Mouse (Mus musculus) urinary bladder, postnatal 36 days (tissue): ENCODE measurements at regions not wholly inside any gene's neighbourhood (a gene's known extent, or its start where the extent isn't known, plus 50 kb on each side); places are given as distances from the start of the nearest gene placed in this dataset.
A peak's percentile ranks its signal among the peaks of the same experiment; 100 is the strongest.

Source experiments
- DNase-seq, 2 experiments: peaks; one replicate each; pipeline ENCODE4 v3.0.0; 2022; ENCODE audit warnings: low spot score in 2 of 2, mixed read lengths in 1 of 2

GRCm38 (mm10) chr5:33548800-33549199 is 80.6 kb downstream of the Fam53a start:
- no peak for DNase-seq

- DNase-seq = peak; percentile 7 to 10
Measured at GRCm38 (mm10) chr5:33543372-33543771, 86.1 kb downstream of the Fam53a start.

DNA sequence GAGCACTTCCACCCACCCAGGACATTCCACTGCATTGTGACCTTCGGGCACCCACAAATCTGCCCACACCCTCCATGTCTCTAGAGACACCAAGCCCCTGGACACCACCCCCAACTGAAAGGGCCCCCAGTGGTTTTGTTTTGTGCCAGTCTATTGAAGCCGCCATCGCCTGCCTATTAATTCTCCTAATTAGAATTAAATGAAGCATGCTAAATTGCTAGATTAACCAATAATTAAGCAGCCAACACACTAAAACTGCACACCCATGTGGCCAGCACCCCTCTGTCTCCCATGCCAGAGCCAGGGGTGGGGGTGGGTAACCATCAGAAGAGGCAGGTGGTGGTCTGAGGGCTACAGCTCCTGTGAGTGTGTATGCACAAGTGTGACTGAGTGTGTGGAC is 86.8 kb downstream of the Fam53a start:
- DNase-seq = no peak

GRCm38 (mm10) chr5:33542000-33542554 is 87.4 kb downstream of the Fam53a start:
- no peak for DNase-seq

GRCm38 (mm10) chr5:33540259-33540658 is 89.2 kb downstream of the Fam53a start:
- no peak for DNase-seq

GRCm38 (mm10) chr5:33537429-33537828 is 92.0 kb downstream of the Fam53a start:
- no peak for DNase-seq

DNA sequence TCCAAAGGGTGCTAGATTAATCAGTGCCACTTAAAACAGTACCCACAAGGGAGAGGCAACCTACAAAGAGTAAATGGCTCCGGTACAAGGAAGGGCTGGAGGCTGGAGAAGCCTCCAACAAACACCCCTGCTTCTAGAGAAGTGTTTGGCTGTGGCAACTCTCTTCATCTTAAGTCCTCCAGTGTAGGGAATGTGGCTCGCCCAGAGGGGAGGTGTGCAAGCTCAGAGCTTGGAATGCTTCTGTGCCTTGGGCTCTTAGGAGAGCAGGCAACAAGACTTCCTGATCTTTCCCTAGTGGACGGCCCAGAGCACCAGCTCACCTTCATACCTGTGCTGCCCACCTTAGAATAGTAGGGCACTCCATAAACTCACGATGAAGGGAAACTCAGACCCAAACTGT is 92.4 kb downstream of the Fam53a start:
- no peak for DNase-seq

DNA sequence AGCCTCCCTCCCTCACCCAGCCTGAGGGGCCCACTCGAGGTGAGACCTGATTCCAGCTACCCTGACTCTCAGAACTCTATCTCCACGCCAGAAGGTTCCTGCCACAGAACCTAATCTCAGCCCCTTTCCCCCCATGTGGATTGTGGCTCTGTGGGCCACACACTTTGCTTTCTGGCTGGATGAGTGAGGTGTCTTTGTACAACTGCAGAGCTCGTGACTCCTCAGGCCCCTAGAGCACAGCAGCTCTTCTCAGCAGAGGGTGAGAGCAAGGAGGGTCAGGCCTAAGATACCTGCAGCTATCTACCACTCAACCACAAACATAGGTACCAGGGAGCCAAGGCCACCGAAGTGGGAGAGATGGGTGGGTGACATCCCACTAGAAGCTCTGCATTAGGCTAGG is 93.2 kb downstream of the Fam53a start:
- no peak for DNase-seq

DNA sequence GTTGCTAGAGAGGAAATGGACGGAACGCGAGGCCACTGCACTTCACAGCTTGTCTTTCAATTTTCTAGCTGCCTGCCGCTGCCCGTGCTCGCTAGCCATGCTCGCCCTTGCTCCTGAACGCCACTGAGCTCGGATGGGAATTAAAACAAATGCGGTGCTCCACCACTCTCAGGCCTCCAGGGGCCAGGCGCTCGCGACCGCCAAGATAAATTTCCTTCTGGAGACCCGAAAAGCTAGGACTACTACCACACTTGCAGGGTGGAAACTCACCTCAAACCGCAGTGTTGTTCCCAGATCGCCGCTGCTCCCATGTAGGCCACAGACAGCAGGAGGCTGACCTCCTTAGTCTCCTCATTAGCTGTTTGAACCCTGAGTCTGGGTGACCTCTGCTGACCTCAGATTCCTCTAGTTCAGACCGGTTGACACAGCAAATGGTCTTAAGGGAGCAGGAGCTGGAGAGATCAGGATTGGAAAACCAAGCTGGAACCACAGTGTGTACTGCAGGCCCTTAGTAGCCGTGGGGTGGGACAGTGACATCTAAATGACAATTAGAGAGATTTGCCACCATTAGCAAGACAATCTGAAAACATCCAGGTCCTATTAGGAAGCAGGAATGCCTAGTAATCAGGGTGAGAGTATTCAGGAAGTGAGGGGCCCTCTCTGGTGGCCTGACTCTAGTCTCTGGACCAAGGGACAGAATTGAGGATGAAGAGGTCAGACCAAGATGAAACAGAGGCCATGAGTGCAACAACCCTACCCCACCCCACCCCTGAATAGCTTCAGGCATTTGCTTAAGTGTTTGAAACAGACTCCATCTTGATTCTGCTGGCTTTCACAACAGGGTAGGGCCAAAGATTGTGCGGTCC is 94.1 kb downstream of the Fam53a start:
- no peak for DNase-seq

DNA sequence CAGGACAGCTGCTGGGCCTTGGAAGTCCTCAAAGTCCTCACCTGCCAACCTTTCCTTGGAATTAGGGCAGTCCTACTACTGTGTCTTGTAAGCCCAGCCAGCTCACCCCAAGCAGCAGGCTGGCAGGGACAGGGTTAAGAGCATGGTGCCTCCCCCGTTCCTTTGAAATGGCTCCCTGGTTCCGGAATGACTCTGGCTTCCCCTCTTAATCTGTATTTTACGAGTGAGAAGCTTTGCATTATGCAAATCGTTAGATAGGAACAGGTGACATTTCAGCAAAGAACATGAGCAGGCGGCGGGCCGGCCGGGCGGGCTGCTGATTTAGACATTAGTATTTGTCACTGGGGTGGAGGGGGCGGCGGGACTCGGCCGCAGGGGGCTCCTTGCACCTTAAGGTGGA is 95.1 kb downstream of the Fam53a start:
- no peak for DNase-seq

DNA sequence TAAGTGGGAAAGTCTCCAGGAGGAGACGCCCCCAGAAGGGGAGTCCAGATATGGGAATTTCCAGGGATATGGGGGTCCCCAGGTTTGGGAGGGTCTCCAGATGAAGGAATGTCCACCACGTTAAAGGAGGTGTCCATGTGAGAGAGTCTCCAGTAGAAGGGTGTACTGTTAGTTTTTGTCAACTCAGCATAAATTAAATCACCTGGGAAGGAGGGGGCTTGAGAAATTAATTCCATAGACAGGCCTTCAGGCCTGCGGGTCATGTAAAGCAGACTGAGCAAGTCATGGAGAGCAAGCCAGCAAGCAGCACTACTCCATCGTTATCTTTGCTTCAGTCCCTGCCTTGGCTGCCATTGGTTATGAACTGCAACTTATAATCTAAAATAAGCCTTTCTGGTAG is 96.2 kb downstream of the Fam53a start:
- DNase-seq = no peak

- DNase-seq = no peak
Measured at GRCm38 (mm10) chr5:33531263-33531662, 97.5 kb upstream of the Nkx1-1 start.

DNA sequence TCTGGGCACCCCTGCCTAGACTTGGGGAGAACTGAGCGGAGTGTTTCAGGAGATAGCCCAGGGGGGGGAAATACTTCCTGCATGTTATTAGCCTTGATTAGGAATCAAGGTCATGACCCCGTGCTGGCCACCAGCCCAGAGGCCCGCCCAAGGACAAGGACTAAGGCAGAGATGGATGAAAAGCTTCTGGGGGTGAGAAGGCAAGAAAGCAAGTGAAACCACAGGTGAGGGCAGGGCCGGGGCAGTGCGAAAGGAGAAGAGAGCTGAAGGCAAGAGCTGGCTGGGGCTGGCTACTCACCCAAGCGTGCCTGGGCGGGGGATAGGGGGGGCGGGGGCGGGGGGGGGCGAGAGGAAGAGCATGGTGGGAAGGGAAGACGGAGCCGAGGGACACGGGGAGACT is 96.0 kb upstream of the Nkx1-1 start:
- no peak for DNase-seq

GRCm38 (mm10) chr5:33528971-33529670 is 95.3 kb upstream of the Nkx1-1 start:
- DNase-seq = no peak

- no peak for DNase-seq
Measured at GRCm38 (mm10) chr5:33527750-33528149, 94.0 kb upstream of the Nkx1-1 start.

GRCm38 (mm10) chr5:33527316-33527715 is 93.5 kb upstream of the Nkx1-1 start:
- no peak for DNase-seq

- no peak for DNase-seq
Measured at GRCm38 (mm10) chr5:33521951-33522742, 88.4 kb upstream of the Nkx1-1 start.

DNA sequence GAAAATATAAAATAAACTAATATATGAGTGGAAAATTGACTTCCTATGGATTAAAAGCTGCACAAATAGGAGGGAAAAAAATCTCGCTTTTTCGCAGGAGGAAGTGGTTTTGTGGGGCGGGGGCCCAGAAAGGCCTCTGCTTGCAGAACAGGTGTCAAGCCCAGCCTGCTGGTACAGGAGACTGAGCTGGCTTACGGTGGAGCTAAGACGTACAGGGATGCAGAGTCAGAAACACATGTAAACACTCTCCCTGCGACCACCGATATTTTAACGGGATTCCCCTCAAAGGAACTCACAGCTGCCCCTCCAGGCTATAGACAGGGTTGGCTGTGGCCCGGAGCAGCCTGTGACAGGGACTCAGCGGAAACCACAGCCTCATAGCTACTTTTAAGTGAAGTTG is 87.1 kb upstream of the Nkx1-1 start:
- no peak for DNase-seq

DNA sequence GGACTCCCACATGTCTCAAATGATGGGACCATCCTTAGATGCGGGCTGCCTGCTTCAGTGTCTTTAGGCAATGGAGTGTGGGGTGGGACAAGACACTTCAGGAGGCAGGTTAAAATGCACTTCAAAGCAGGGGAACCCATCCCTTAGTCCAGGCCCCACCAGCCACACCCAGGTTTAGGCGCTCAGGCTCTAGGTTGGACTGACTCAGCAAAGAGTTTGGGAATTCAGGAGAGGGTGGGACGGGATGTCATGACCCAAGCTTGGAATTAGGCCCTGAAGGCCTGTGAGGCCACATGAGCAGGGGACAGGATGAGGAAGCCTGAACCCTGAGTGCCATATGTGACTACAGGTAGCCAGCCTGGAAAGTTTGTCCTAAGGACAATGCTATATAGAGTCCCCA is 85.6 kb upstream of the Nkx1-1 start:
- DNase-seq = no peak

GRCm38 (mm10) chr5:33518860-33519259 is 85.1 kb upstream of the Nkx1-1 start:
- DNase-seq = no peak

DNA sequence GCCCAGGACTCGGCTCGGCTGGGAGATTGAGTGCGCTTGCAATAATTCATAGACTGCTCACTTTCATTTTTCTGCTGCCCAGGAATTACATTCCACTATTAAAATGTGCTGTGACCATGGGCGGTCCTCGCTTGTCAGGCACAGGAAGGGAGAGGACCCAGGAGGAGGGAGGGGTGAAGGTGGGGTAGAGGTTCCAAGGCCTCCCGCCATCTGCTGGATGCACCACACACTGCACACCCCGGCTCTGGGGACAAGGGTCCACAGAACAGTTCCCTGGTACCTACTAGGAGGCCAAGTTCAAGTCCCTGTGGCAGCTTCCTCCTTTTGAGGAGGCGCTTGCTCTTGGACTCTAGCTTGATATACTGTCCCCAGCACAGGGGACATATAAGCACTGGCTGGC is 83.8 kb upstream of the Nkx1-1 start:
- no peak for DNase-seq

GRCm38 (mm10) chr5:33516211-33516610 is 82.4 kb upstream of the Nkx1-1 start:
- DNase-seq = no peak
